ENCODE assay signal across 9 mouse cellular contexts in genomic region chr7:82688736-82689135, GRCm38 (mm10). TPM values are rescaled to one million over a fixed set of nuclear protein-coding genes. Genes with fewer than 3 reads are reported as not detected.
DNase-seq lines count a peak whose midpoint lies in the region; ATAC-seq lines count a peak whose summit lies in the region.
"Had no signal": no experiment of that assay in that cellular context is flagged by ENCODE, and none has a peak within 500 bp of the region (broad histone marks: within the 10 kb centered on the region; RNA-seq: fewer than 3 reads in every experiment).

No protein-coding gene starts in this region.

- H3K4me1 ChIP-seq in forebrain, embryonic 13.5 days, result no peaks in the 10 kb centered on the region
- H3K4me1 ChIP-seq in forebrain, embryonic 12.5 days, result no peaks in the 10 kb centered on the region
- H3K4me1 ChIP-seq in liver, embryonic 11.5 days (replicated peaks; ENCODE audit: control insufficient read depth, insufficient read depth, low read length), result 0 out of 2 replicates have a peak, but pooled peaks cover 3% of the 10 kb centered on the region
- H3K4me1 ChIP-seq: limb, embryonic 15.5 days had no signal

- WGBS in forebrain, embryonic 13.5 days, result 58% methylated on average over 3 of the region's 3 CpGs
- 45% methylated on average over 3 of the region's 3 CpGs for WGBS in forebrain, embryonic 12.5 days
- WGBS in liver, embryonic 11.5 days, result 44% methylated on average over 3 of the region's 3 CpGs

- no peaks in the 10 kb centered on the region for H3K9me3 ChIP-seq in forebrain, embryonic 13.5 days (replicated peaks)
- H3K9me3 ChIP-seq in forebrain, embryonic 12.5 days, result no peaks in the 10 kb centered on the region
- no peaks in the 10 kb centered on the region for H3K9me3 ChIP-seq in liver, embryonic 11.5 days (ENCODE audit: control insufficient read depth, low read length)
- H3K9me3 ChIP-seq: limb, embryonic 15.5 days had no signal

- H3K9ac ChIP-seq in forebrain, embryonic 13.5 days, result no peak overlapping the region
- H3K9ac ChIP-seq in forebrain, embryonic 12.5 days, result no peak overlapping the region
- no peak overlapping the region for H3K9ac ChIP-seq in liver, embryonic 11.5 days (ENCODE audit: low read depth, low read length)
- H3K9ac ChIP-seq: limb, embryonic 15.5 days had no signal

- ATAC-seq in forebrain, embryonic 13.5 days, result peak; percentile 58; the same call in 1 of the 2 replicates
- no peak for ATAC-seq in forebrain, embryonic 12.5 days (ENCODE audit: low FRiP score)
- peak; percentile 43; the same call in 1 of the 2 replicates for ATAC-seq in liver, embryonic 11.5 days (replicated peaks; ENCODE audit: low FRiP score)

- no peak overlapping the region for H3K27ac ChIP-seq in forebrain, embryonic 13.5 days
- H3K27ac ChIP-seq in forebrain, embryonic 12.5 days, result no peak overlapping the region
- H3K27ac ChIP-seq in liver, embryonic 11.5 days (ENCODE audit: low read depth, low read length), result no peak overlapping the region
- H3K27ac ChIP-seq: limb, embryonic 15.5 days had no signal

- intact Hi-C loops in heart, postnatal 10 days (cut with DNase I), result no loop called here

- H3K36me3 ChIP-seq in forebrain, embryonic 13.5 days (ENCODE audit: poor library complexity, severe bottlenecking), result peaks cover 41% of the 10 kb centered on the region
- H3K36me3 ChIP-seq in forebrain, embryonic 12.5 days (replicated peaks), result peaks cover 31% of the 10 kb centered on the region
- H3K36me3 ChIP-seq in liver, embryonic 11.5 days (ENCODE audit: control insufficient read depth, insufficient read depth, low read length), result peaks cover 20% of the 10 kb centered on the region

- DNase-seq in urinary bladder, postnatal 14 days (ENCODE audit: low spot score), result peak; percentile 71
- no peak for DNase-seq in urinary bladder, adult 2 months (ENCODE audit: low spot score)
- DNase-seq in heart, postnatal 10 days, result peak; percentile 43 to 49
- DNase-seq in liver, embryonic 11.5 days (ENCODE audit: low spot score), result no peak
- DNase-seq in ovary, postnatal 14 days (ENCODE audit: low spot score), result peak; percentile 7
- DNase-seq in cerebellum, adult 9-11 months, result no peak

- H3K4me3 ChIP-seq in forebrain, embryonic 13.5 days, result no peak overlapping the region
- H3K4me3 ChIP-seq in forebrain, embryonic 12.5 days (replicated peaks), result no peak overlapping the region
- no peak overlapping the region for H3K4me3 ChIP-seq in liver, embryonic 11.5 days (ENCODE audit: low read depth, low read length)
- H3K4me3 ChIP-seq: limb, embryonic 15.5 days had no signal

- no peak overlapping the region for H3K4me2 ChIP-seq in forebrain, embryonic 13.5 days
- H3K4me2 ChIP-seq in forebrain, embryonic 12.5 days, result no peak overlapping the region
- no peak overlapping the region for H3K4me2 ChIP-seq in liver, embryonic 11.5 days
- H3K4me2 ChIP-seq: limb, embryonic 15.5 days had no signal

- H3K27me3 ChIP-seq in forebrain, embryonic 13.5 days, result no peaks in the 10 kb centered on the region
- H3K27me3 ChIP-seq in forebrain, embryonic 12.5 days, result no peaks in the 10 kb centered on the region
- no peaks in the 10 kb centered on the region for H3K27me3 ChIP-seq in liver, embryonic 11.5 days (replicated peaks; ENCODE audit: control insufficient read depth, insufficient read depth, low read length)
- H3K27me3 ChIP-seq: limb, embryonic 15.5 days had no signal

RNA-seq across cellular contexts. Expression of gene Efl1, which starts 40.3 kb away (rescaled TPM):
- polyA plus RNA-seq in forebrain, embryonic 13.5 days (2015; fragmentation: Nextera tagmentation; extraction: Ambion mirVana), result 21.1 and 22.1 TPM in 2 replicates
- polyA plus RNA-seq in forebrain, embryonic 12.5 days (2016; fragmentation: Nextera tagmentation; extraction: Ambion mirVana), result 21.1 and 21.3 TPM in 2 replicates
- 7.5 and 8.7 TPM in 2 replicates for polyA plus RNA-seq in urinary bladder, adult 2 months (2012; rRNA removed)
- total RNA-seq in heart, postnatal 10 days (2021), result 10 to 100 TPM; 13.4 to 14.0 TPM
- 20.9 and 21.7 TPM in 2 replicates for polyA plus RNA-seq in liver, embryonic 11.5 days (2014; fragmentation: Nextera tagmentation; extraction: Ambion mirVana)

RNA-seq across cellular contexts. Expression of gene Saxo2, which starts 40.4 kb away (rescaled TPM):
- polyA plus RNA-seq in forebrain, embryonic 13.5 days (2015; fragmentation: Nextera tagmentation; extraction: Ambion mirVana), result 14.0 and 14.2 TPM in 2 replicates
- polyA plus RNA-seq in forebrain, embryonic 12.5 days (2016; fragmentation: Nextera tagmentation; extraction: Ambion mirVana), result 7.7 and 10.6 TPM in 2 replicates
- 4.7 and 5.8 TPM in 2 replicates for polyA plus RNA-seq in urinary bladder, adult 2 months (2012; rRNA removed)
- total RNA-seq in heart, postnatal 10 days (2021), result 1 to 10 TPM; 1.9 to 3.6 TPM
- 2.5 and 3.4 TPM in 2 replicates for polyA plus RNA-seq in liver, embryonic 11.5 days (2014; fragmentation: Nextera tagmentation; extraction: Ambion mirVana)

Comparison
In these comparisons a context has a peak if more than half of its experiments do, and no peak if none do; other contexts are left out.
1. DNase-seq: peak in urinary bladder, postnatal 14 days (single experiment), heart, postnatal 10 days (2 of 2) and ovary, postnatal 14 days (single experiment); none in urinary bladder, adult 2 months (single experiment), liver, embryonic 11.5 days (single experiment) and cerebellum, adult 9-11 months (single experiment).